Mouse (Mus musculus) limb, embryonic 10.5 days (tissue): ENCODE measurements at regions not wholly inside any gene's neighbourhood (a gene's known extent, or its start where the extent isn't known, plus 50 kb on each side); places are given as distances from the start of the nearest gene placed in this dataset. TPM values are rescaled to one million over a fixed set of nuclear protein-coding genes. Genes with fewer than 3 reads are reported as not detected.
A peak's percentile ranks its signal among the peaks of the same experiment; 100 is the strongest.
"Not testable (repeated sequence)": the region's sequence is repeated elsewhere in the genome, so short reads cannot be mapped to it uniquely, and the experiment has no call there.

Experiments used
- DNase-seq: peaks from one replicate; pipeline ENCODE4 v3.0.0-alpha.2; 2017; ENCODE audit warnings: low spot score
- H3K27ac ChIP-seq: fragments of 300-500 bp; sonication (generic); 2 replicates; pipeline ENCODE4 v1.5.1; 2016; ENCODE audit warnings: mild to moderate bottlenecking
- H3K27me3 ChIP-seq: fragments of 300-500 bp; sonication (generic); 2 replicates; pipeline ENCODE4 v1.6.1; 2016; ENCODE audit warnings: low read depth, mild to moderate bottlenecking; ENCODE audit not compliant: poor library complexity, severe bottlenecking
- H3K36me3 ChIP-seq: fragments of 300-500 bp; sonication (generic); 2 replicates; pipeline ENCODE4 v1.6.1; 2016; ENCODE audit warnings: mild to moderate bottlenecking, moderate library complexity
- H3K4me1 ChIP-seq: fragments of 300-500 bp; sonication (generic); 2 replicates; pipeline ENCODE4 v1.6.1; 2016
- H3K4me3 ChIP-seq: fragments of 300-500 bp; sonication (generic); 2 replicates; pipeline ENCODE4 v1.5.1; 2016; ENCODE audit warnings: mild to moderate bottlenecking, moderate library complexity
- H3K9me3 ChIP-seq: fragments of 300-500 bp; sonication (generic); replicated peaks from 2 replicates; pipeline ENCODE4 v1.6.1; 2016; ENCODE audit warnings: mild to moderate bottlenecking
- WGBS: fragments of 180-500 bp; shearing (Covaris S2); methylation state at CpG from one replicate; pipeline ENCODE4 v1.1.7; 2016; 5-methylcytosine and 5-hydroxymethylcytosine counted together
- microRNA counts: library from miRNA; unstranded; fragments of <30 nt; microRNA quantifications from one replicate; lab custom pipeline; 2017
- microRNA-seq: library from miRNA; unstranded; fragments of <30 nt; microRNA quantifications from one replicate; pipeline ENCODE4, GENCODE M21; 2017

- Histone ChIP-seq H3K4me3 (no peak overlapping the region), H3K27me3 (no peaks in the 10 kb centered on the region), H3K9me3 (no peaks in the 10 kb centered on the region), H3K4me1 (no peaks in the 10 kb centered on the region), H3K36me3 (no peaks in the 10 kb centered on the region), H3K27ac (no peak overlapping the region)
- 90% methylated on average over 10 of the region's 10 CpGs for WGBS
- DNase-seq, result no peak
Measured at GRCm38 (mm10) chr9:115841684-115842083, 67.6 kb upstream of the Gadl1 start.

GRCm38 (mm10) chr9:115844340-115844739, 64.9 kb upstream of the Gadl1 start:
- WGBS, result 69% methylated on average over 4 of the region's 4 CpGs
- no peak overlapping the region for H3K27ac ChIP-seq
- H3K27me3 ChIP-seq, result no peaks in the 10 kb centered on the region
- H3K4me3 ChIP-seq, result no peak overlapping the region
- peak; percentile 23 for DNase-seq
- no peaks in the 10 kb centered on the region for H3K36me3 ChIP-seq
- no peaks in the 10 kb centered on the region for H3K9me3 ChIP-seq
- H3K4me1 ChIP-seq, result peaks cover 3% of the 10 kb centered on the region

GRCm38 (mm10) chr9:115845091-115845490, 64.2 kb upstream of the Gadl1 start:
- no peaks in the 10 kb centered on the region for H3K36me3 ChIP-seq
- WGBS, result 86% methylated on average over 5 of the region's 5 CpGs

GRCm38 (mm10) chr9:115847289-115848074, 61.8 kb upstream of the Gadl1 start:
- Histone ChIP-seq H3K4me3 (peak overlapping the region; percentile 44), H3K36me3 (no peaks in the 10 kb centered on the region), H3K27me3 (no peaks in the 10 kb centered on the region), H3K4me1 (peaks cover 3% of the 10 kb centered on the region), H3K27ac (0 out of 2 replicates have a peak overlapping the region, but pooled peaks have one; percentile 59), H3K9me3 (no peaks in the 10 kb centered on the region)
- DNase-seq, result peak; percentile 39
- 36% methylated on average over 12 of the region's 12 CpGs for WGBS

More at GRCm38 (mm10) chr9:115845091-115845490, 64.2 kb upstream of the Gadl1 start:
- Histone ChIP-seq H3K4me1 (peaks cover 3% of the 10 kb centered on the region), H3K4me3 (no peak overlapping the region), H3K27me3 (no peaks in the 10 kb centered on the region), H3K9me3 (no peaks in the 10 kb centered on the region), H3K27ac (no peak overlapping the region)
- peak; percentile 19 for DNase-seq

DNA sequence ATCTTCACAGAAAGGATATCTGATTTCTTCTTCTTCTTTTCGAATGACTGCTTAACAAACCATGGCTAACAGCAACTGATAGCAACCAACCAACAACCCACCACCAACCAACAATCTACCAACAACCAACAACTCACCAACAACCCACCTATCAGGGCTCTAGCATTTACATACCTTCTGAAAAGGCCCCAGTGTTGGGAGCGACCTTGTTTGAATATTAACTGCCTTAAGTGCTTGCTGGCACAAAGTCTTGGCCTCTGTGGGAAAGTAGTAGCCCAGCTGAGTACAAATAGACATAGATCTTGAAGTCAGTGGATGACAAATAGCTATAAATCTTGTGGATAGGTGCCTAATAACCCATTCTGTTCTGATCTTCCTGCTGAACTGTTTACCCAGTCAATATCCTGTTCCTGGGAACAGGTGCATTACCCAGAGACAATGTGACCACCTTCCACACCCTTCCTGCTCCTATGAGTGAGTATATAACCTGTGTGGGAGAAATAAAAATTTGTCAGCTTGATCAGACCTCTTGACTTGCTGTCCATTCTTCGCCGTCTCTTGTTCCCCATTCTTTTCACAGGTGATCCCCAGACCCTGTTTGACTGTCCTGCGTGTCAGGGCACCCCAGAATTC, 55.9 kb upstream of the Gadl1 start:
- DNase-seq, H3K4me3 ChIP-seq, H3K27me3 ChIP-seq, H3K4me1 ChIP-seq, H3K9me3 ChIP-seq, H3K36me3 ChIP-seq, H3K27ac ChIP-seq: not testable (repeated sequence)
- 86% methylated on average over 5 of the region's 5 CpGs for WGBS

DNA sequence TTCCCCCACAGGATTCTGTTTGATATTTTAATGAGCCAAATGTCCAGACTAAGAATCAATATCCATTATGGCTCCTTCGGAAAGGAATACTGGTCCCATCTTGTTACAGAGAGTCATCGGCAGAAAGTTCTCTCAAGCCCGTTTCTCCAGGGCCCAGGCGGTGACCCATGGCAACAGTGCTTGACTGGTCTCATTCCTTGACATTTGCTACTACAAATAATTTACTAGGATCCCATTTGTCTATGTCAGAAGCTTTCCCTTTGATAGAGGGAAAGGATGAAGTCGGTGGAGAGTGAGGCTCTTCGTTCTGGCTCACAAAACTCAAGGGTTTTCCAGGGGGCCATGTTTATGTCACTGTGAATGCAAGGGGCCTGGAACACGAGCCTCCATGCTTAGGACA, 52.0 kb upstream of the Gadl1 start:
- no peaks in the 10 kb centered on the region for H3K27me3 ChIP-seq
- no peaks in the 10 kb centered on the region for H3K4me1 ChIP-seq
- no peak overlapping the region for H3K27ac ChIP-seq
- DNase-seq, result no peak
- 85% methylated on average over 7 of the region's 7 CpGs for WGBS
- H3K4me3 ChIP-seq, result no peak overlapping the region
- H3K9me3 ChIP-seq, result no peaks in the 10 kb centered on the region
- H3K36me3 ChIP-seq, result no peaks in the 10 kb centered on the region

- WGBS, result 85% methylated on average over 3 of the region's 3 CpGs
- Histone ChIP-seq H3K9me3 (no peaks in the 10 kb centered on the region), H3K27ac (no peak overlapping the region), H3K4me3 (no peak overlapping the region), H3K36me3 (no peaks in the 10 kb centered on the region), H3K4me1 (no peaks in the 10 kb centered on the region), H3K27me3 (no peaks in the 10 kb centered on the region)
- no peak for DNase-seq
Measured at GRCm38 (mm10) chr9:115858848-115859247, 50.4 kb upstream of the Gadl1 start.

MicroRNA genes in the stretch of these regions (microRNA counts, 519-probe panel; counts per million panel counts)
- microRNA mmu-miR-467h+mmu-miR-669d+mmu-miR-669l (lab: Ali Mortazavi, UCI), result 684 counts per million, percentile 72 among the panel's probes with 10 or more counts

Small RNA genes in the stretch of these regions (microRNA-seq; reads per million reads assigned to microRNA genes)
- not detected for gene Gm22243
- gene Gm25510, result not detected
- not detected for gene Gm26303
- gene Mir467h, result not detected
